Mouse (Mus musculus): ENCODE data around the gene Fgf18.

DNA sequence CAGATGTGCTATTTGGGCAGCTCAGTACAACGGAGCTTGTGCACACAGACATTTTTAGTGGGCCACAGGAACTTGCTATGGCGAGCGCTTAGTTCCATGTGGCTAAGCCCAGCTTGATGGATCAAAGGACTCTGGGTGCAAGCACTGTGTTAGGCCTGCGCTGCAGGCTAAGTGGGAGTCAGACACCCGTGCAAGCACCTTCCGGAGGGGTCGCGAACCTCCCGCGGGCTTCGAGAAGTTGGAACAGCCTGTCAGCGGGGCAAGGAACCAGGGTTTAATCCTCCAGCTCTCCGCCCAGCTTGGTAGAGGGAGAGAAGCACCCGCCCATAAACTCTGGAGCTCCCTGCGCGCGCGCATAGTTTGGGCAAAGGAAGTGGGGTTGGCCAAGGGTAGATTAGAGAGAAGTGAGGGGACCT, 33.5 kb upstream of the Fgf18 start:
- no peak for TF ChIP-seq CTCF (IDR thresholded peaks at IDR 0.05; ENCODE audit: insufficient read depth, low read length)
- TF ChIP-seq POLR2A (IDR thresholded peaks at IDR 0.05; ENCODE audit: borderline replicate concordance, extremely low read depth, low read depth, low read length), result no peak
